Mouse (Mus musculus) mature B cell (primary cell): ENCODE results near the gene Pax8.

Experiments
- in situ Hi-C: fragments of 300-500 bp; cut with MboI; formaldehyde crosslinking; loops from 2 replicates; pipeline ENCODE4 v1.14.3; 2019

Gene Pax8

DNA sequence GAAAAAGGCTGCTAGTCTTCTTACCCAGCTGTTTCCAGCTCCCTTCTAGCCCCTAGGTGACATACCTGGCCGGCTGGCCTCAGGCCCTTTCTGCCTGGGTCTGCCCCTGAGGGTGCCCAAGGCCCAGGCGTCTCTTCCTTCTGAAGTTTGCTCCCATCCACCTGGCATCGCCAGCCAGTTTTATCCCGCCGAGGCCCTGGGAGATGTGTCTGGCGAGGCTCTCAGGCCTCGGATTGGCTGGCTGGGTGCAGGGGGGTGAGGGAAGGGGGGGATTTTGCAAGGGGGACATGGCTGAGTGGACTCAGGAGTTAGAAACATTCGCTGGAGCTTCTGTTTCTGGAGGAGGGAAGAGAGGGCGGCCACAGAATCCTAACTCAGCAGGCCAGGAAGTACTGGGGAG is at the start of gene Pax8:
TSS of gene Pax8 (minus strand) at position 180 of the 400 bp plus-strand sequence.
- in situ Hi-C loops: no loop called here

- in situ Hi-C loops: no loop called here
Measured at GRCm38 (mm10) chr2:24521430-24522226, 46.2 kb upstream of the Pax8 start.

DNA sequence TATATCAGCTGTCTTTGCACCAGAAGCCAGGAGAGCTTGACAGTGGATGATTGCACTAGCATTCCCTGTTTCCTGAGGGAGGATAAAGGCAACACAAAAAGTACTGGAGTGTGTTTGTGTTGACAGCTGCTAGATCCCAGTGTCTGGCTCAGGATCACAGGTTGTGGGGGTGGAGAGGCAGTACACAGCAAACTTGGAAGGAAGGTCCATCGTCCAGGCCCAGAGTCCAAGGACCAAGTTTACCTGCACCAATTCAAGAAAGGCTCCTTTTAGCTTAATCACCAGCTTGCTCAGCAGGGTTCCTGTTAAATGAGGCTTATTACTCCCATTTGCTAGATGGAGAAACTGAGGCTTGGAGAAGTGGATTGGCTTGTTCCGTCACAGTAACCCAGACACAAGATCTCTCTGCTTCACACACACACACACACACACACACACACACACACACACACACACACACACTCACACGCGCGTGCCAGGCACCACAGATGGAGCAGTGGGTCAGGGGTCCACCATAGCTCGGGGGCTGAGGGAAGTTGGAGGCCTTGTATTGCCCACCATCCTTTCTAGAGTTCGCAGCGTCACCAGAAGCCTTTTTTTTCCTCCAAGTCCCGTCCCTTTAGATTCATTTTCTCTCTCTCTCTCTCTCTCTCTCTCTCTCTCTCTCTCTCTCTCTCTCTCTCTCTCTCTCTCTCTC is 45.3 kb upstream of the Pax8 start:
- in situ Hi-C loops: no loop called here

DNA sequence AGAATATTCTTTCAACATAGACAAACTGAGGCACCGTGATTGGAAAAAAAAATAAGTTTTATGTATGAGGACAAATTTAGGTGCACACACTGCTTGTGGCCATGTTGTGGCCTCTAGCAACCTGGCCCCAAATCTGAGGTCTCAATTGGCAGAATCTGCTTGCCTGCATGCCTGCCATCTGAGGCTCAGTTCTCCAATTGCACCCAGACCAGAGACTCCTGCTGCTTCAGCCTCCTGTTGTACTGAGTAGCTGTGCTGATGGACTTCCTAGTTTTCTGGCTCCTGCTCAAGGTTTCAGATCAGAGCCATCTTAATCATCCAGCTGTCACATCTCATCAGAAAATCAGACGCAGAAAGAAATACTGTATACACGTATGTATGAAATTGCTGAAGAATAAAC is 41.5 kb upstream of the Pax8 start:
- in situ Hi-C loops: no loop called here

DNA sequence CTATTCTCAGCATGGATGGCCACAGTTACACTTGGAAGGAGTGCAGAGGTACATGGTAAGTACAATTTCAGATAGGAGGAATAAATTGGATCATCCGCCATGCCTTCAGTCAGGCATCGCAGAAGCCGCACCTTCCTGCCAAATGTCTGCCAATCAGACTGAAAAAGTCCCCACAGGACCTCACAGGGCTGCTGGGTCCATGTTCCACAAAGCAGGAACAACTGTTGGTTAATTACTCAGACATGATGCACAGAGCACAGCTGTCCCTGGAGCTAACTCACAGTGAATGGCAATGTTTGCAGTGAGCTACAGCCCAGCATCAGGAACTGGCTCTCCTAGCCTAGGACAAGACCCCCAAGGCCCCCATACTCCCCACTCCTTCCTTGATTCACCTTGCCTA is 32.0 kb upstream of the Pax8 start:
- in situ Hi-C loops: no loop called here

DNA sequence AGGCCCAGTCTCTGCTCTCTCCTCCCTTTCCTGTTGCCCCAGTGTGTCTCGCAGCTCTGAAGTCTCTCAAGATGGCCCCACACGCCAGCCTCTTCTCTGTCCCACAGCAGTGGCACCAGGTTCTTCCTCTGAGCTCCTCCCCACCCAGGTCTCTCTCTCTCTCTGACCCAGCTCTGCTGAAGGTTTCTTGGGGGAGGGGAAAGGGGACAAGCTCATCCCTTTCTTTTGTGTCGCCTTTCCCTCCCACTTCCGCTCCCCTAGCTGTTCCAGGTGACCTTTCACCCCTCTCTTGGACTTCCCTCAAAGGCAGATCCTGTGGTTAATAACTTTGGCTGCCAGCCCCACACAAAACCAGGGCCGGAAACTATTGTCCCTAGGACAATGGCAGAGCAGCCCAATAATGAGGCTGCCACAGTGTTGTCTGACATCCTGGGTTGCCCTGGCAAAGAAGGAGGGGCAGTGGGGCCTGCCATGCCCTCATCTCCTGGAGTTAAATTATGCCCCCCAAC is 27.6 kb upstream of the Pax8 start:
- in situ Hi-C loops: no loop called here

DNA sequence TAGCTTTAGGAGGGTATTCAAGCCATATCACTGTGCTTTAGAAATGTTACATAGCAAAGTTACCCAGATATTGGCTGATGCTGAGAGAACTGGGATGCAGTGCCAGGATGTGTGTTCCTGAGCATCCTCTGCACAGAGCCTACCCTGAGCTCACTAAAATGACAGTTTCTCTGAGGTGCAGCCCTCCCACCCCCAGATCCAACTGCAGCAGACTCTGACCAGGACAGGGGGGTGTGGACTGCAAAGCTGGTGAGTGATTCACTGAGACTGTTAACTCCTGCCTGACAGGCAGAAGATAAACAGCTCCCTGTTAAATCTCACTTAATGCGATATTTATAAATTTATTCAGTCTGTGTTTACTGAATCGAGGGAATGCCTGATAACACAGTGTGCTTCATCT is 25.5 kb upstream of the Pax8 start:
- in situ Hi-C loops: no loop called here

GRCm38 (mm10) chr2:24490564-24490963 is 15.2 kb upstream of the Pax8 start:
- in situ Hi-C loops: no loop called here

GRCm38 (mm10) chr2:24488660-24489059 is 13.3 kb upstream of the Pax8 start:
- in situ Hi-C loops: no loop called here

DNA sequence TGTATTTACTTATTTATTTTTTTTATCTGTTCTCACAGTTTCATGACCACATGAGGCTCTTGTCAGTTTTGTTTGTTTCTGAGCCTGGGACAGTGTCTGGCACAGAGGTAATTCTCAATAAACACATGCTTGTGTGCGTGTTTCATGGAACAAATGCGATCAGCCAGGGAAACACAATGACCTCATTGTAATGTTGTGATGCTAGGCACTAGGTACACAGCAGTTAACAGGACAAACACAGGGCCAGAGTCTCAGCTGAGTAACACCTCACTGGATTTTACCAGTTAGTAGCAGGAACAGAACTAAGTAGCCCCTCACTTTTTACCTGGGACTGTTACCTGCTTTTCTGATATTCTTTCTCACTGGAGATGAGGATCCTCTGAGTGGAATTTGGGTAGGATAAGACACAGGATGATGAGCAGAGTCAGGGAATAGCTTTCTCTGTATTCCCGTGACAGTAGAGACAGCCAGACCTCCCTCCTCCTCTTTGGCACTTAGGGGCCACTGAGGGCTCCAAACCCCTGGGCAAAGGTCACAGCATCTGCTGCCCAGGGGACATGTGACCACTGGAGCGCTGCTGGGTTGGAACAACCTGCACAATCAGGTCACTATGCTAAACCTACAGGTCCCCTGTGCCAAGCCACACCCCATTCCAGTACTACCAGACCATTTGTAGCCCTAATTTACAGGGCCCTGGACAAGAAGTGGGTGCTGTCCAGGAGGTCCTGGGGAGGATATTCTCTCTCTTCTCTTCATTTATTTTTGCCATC is 11.8 kb upstream of the Pax8 start:
- in situ Hi-C loops: no loop called here

DNA sequence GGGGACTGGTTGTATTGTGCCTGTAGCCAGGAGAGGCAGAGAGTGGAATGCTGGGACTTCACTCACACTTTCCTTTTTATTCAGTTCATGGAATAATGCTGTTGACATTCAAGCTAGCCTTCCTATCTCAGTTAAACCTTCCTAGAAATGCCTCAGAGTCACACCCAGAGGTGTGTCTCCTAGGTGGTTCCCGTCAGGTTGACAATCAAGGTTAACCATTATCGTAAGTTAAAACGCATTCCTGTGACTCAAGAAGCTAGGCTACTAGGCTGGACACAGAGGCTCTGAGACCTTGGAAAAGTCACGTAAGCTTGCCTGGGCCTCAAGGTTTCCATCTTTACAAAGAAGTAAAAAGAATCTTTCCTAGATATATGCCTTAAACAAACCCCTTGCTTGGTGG is 10.0 kb upstream of the Pax8 start:
- in situ Hi-C loops: no loop called here

DNA sequence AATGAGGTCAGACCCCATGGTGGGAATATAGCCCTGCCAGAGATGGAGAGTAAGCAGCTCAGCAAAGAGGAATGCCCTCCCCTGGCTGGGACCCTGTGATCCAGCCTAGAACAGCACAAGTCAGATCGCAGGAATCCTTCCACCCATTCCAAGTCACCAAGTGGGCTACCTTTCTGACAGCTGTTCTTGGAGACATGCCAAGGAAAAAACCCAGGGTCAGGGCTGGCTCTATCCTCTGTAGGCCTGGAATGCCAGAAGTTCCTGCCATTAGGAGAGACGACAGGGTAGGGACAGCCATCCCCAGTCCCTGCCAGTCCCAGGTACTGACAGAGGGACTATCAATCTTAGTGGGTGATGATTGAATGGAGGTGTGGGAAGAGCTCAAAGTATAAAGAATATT is 4.5 kb upstream of the Pax8 start:
- in situ Hi-C loops: no loop called here

GRCm38 (mm10) chr2:24479151-24479550 is 3.8 kb upstream of the Pax8 start:
- in situ Hi-C loops: no loop called here

DNA sequence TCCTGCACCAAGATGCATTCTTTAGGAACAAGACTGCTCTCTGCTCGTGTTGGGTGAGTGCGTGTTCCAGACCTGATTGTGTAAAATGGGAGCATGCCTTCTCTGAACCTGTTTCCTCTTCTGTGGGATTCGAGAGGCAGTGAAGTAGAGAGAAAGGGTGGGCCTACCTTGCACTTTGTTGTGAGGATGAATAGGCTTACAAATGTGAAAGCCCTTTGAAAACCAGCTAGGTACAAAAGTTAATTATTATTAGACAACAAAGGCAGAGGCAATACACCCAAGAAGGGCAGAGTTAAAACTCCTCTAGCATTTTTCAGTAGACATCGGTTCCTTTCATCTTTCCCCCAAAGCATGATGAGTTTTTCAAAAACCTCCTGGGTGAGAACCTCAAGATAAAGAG is 3.2 kb upstream of the Pax8 start:
- in situ Hi-C loops: no loop called here

- in situ Hi-C loops: no loop called here
Measured at GRCm38 (mm10) chr2:24474514-24475378, 653 bp downstream of the Pax8 start.

DNA sequence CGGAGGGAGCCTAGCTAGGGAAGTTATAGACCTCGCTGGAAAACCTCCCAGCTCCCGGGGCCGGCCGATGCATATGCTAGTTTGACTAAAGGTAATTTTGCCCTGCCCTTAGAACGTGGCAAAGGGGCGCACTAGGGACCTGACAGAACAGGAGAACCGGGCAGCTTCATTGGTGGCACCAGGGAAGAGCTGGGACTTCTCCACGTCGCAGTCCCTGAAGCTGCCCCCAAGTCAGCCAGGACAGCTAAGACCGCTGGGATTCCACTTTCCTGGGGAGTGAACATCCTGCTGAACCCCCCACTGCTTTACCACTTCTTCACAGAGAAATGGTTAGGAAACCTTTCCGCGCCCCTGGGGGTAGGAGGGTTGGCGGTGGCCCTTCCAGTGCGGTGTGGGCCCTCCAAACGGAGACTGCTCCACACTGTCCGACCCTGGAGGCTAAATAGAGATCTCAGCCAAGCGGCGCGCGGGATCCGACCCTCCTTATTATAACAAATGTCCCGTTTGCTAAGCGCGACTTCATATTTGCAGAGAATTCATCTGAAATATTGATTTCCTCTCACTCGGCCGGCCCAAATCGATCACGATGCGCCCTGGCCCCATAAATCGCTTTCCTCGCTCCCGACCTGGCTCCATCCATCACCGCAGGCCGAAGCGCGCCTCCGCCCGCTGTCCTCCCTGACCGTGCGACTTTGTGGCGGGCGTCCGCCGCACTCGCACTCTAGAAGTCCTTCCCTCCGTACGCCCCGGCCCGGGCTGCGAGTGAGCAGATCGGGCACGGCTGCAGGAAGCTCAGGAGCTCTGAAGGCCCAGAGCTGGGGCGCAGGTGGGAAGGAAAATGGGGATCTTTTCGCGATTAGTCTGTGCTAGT is 1.5 kb downstream of the Pax8 start:
- in situ Hi-C loops: no loop called here

DNA sequence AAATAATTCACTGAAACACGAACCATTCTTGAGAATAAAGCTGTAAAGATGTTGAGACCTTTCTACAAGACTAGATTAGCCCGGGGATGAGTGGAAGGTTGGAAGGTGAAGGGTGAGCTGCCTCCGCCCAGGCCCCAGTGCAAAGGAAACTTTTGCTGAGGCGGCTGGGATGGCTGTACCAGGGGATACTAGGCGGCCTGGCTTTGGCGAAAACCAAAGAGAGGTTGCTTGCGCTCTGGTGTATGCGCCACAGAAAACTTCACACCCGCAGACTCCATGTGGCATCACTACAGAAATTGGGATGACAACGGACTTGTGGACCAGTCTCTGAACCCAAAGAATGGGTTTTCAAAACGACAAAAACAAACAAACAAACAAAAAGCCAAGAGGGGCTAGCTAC is 2.7 kb downstream of the Pax8 start:
- in situ Hi-C loops: no loop called here

- in situ Hi-C loops: no loop called here
Measured at GRCm38 (mm10) chr2:24472111-24472510, 3.3 kb downstream of the Pax8 start.

DNA sequence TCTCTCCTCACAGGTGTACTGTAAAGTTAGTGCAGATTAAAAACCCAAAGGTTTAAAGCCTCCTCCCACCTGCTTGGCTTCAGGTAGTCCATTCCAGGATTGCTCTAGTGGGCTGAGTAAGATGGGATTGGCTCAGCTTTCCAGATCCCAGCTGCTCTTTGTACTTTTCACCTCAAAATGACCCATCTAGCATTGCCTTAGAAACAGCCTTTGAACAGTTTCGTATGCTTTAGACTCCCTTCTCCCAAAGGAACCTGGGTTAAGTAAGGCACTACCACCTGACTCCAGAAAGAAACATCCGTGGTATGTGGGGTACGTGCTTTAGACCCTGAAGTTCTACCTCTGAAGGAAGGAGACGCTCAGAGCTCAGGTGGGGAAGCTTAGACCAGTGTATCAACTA is 6.3 kb downstream of the Pax8 start:
- in situ Hi-C loops: no loop called here

GRCm38 (mm10) chr2:24468430-24468829 is 7.0 kb downstream of the Pax8 start:
- in situ Hi-C loops: no loop called here

DNA sequence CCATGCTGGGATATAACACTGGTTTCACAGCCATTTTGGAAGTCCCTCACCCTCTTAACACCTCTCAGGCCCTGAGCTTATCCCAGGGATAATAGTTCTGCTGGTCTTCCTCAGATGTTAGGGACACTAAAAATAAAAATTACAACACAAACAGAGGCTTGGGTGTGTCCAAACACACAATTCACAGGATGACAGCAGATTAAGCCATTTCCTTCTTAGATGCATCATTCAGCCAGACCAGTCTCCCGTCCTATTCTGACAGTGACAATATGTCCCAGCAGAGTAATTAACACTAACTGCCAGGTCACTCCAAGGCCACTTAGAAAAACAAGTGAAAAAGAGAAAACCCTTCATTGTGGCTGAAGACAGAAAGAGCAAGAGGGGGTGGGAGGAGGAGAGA is 8.2 kb downstream of the Pax8 start:
- in situ Hi-C loops: no loop called here
